Mouse (Mus musculus): ENCODE data around the gene Nras. TPM values are rescaled to one million over a fixed set of nuclear protein-coding genes. Genes with fewer than 3 reads are reported as not detected.

The Nras gene
- polyA plus RNA-seq, 1 experiment: 145 TPM

GRCm38 (mm10) chr3:103068971-103069370 lies 10.9 kb downstream of the Nras start:
- no peak overlapping the region for H3K27ac ChIP-seq (ENCODE audit: insufficient read depth, low read length)
- no peak overlapping the region for H3K9ac ChIP-seq (ENCODE audit: low read depth, poor library complexity, severe bottlenecking)
- no peak overlapping the region for H3K4me3 ChIP-seq (ENCODE audit: low read depth, low read length)
- no peaks in the 10 kb centered on the region for H3K9me3 ChIP-seq (replicated peaks; ENCODE audit: control insufficient read depth, insufficient read depth, low read length, poor library complexity, severe bottlenecking)
- H3K27me3 ChIP-seq (ENCODE audit: control insufficient read depth, insufficient read depth, low read length, poor library complexity, severe bottlenecking): no peaks in the 10 kb centered on the region
- H3K4me1 ChIP-seq (ENCODE audit: control insufficient read depth, insufficient read depth, low read length): no peaks in the 10 kb centered on the region
- TF ChIP-seq EP300 (IDR thresholded peaks at IDR 0.05; ENCODE audit: insufficient read depth, low read depth, low read length): no peak
- TF ChIP-seq CTCF (IDR thresholded peaks at IDR 0.05; ENCODE audit: low read depth, low read length): no peak
- TF ChIP-seq POLR2A (IDR thresholded peaks at IDR 0.05; ENCODE audit: insufficient read depth, low read length): no peak
- H3K36me3 ChIP-seq (ENCODE audit: control insufficient read depth, insufficient read depth, low read length, poor library complexity, severe bottlenecking): peaks cover 38% of the 10 kb centered on the region

GRCm38 (mm10) chr3:103073771-103074170 lies 15.7 kb downstream of the Nras start, which contains the start of gene Ampd1:
Gene Ampd1 (plus strand): TSS chr3:103074014.
- peaks cover 6% of the 10 kb centered on the region for H3K36me3 ChIP-seq (ENCODE audit: control insufficient read depth, insufficient read depth, low read length, poor library complexity, severe bottlenecking)
- no peak within 1 kb of the TSS for H3K9ac ChIP-seq (ENCODE audit: low read depth, poor library complexity, severe bottlenecking)
- TF ChIP-seq EP300 (IDR thresholded peaks at IDR 0.05; ENCODE audit: insufficient read depth, low read depth, low read length) (no peak), CTCF (IDR thresholded peaks at IDR 0.05; ENCODE audit: low read depth, low read length) (no peak), POLR2A (IDR thresholded peaks at IDR 0.05; ENCODE audit: insufficient read depth, low read length) (no peak)
- H3K4me1 ChIP-seq (ENCODE audit: control insufficient read depth, insufficient read depth, low read length): no peaks in the 10 kb centered on the region
- no peaks in the 10 kb centered on the region for H3K27me3 ChIP-seq (ENCODE audit: control insufficient read depth, insufficient read depth, low read length, poor library complexity, severe bottlenecking)
- H3K27ac ChIP-seq (ENCODE audit: insufficient read depth, low read length): no peak within 1 kb of the TSS
- H3K4me3 ChIP-seq (ENCODE audit: low read depth, low read length): no peak within 1 kb of the TSS
- H3K9me3 ChIP-seq (replicated peaks; ENCODE audit: control insufficient read depth, insufficient read depth, low read length, poor library complexity, severe bottlenecking): no peaks in the 10 kb centered on the region

DNA sequence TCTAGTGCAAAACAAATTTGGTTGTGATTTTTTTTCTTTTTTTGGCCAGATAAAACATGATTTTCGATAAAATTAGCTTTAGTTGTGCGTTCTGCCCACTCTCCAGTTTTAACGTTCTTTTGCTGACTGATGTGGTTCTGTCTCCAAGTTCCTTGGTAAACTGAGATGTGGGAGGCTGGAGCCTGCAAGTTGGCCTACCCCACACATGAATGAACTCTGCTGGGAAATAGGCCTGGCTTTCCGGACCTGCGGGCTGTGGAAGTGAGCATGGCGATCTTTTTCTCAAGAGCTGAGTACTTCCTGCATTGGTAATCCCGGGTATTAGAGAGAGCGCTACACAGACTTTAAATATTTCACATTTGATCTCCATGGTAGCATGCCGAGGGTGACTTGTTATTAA lies 17.8 kb downstream of the Nras start:
- Histone ChIP-seq H3K36me3 (ENCODE audit: control insufficient read depth, insufficient read depth, low read length, poor library complexity, severe bottlenecking) (no peaks in the 10 kb centered on the region), H3K9me3 (replicated peaks; ENCODE audit: control insufficient read depth, insufficient read depth, low read length, poor library complexity, severe bottlenecking) (no peaks in the 10 kb centered on the region), H3K4me3 (ENCODE audit: low read depth, low read length) (no peak overlapping the region), H3K27me3 (ENCODE audit: control insufficient read depth, insufficient read depth, low read length, poor library complexity, severe bottlenecking) (no peaks in the 10 kb centered on the region), H3K9ac (ENCODE audit: low read depth, poor library complexity, severe bottlenecking) (no peak overlapping the region), H3K27ac (ENCODE audit: insufficient read depth, low read length) (no peak overlapping the region), H3K4me1 (ENCODE audit: control insufficient read depth, insufficient read depth, low read length) (no peaks in the 10 kb centered on the region)
- no peak for TF ChIP-seq CTCF (IDR thresholded peaks at IDR 0.05; ENCODE audit: low read depth, low read length)
- TF ChIP-seq POLR2A (IDR thresholded peaks at IDR 0.05; ENCODE audit: insufficient read depth, low read length): no peak
- no peak for TF ChIP-seq EP300 (IDR thresholded peaks at IDR 0.05; ENCODE audit: insufficient read depth, low read depth, low read length)

DNA sequence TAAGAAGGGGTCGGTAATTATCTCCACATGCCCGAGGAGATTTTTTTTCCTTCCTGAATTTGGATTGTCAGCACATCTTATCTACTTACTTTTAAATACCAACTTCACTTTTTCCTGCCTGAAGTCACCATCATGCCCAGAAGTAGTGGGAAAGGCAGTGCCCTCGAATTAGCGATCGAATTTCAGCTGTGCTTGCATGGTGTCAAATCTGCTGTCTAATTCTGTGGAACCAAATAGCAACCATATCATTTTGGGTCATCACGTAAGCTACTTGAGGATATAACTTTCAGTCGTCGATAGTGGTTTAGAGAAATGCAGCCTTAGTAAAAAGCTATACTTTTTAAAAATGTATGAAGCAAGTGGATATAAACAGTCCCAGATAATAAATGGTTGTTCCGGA lies 18.4 kb downstream of the Nras start:
- no peak for TF ChIP-seq POLR2A (IDR thresholded peaks at IDR 0.05; ENCODE audit: insufficient read depth, low read length)
- no peak for TF ChIP-seq EP300 (IDR thresholded peaks at IDR 0.05; ENCODE audit: insufficient read depth, low read depth, low read length)
- no peak for TF ChIP-seq CTCF (IDR thresholded peaks at IDR 0.05; ENCODE audit: low read depth, low read length)
- Histone ChIP-seq H3K9me3 (replicated peaks; ENCODE audit: control insufficient read depth, insufficient read depth, low read length, poor library complexity, severe bottlenecking) (no peaks in the 10 kb centered on the region), H3K27me3 (ENCODE audit: control insufficient read depth, insufficient read depth, low read length, poor library complexity, severe bottlenecking) (no peaks in the 10 kb centered on the region), H3K9ac (ENCODE audit: low read depth, poor library complexity, severe bottlenecking) (no peak overlapping the region), H3K36me3 (ENCODE audit: control insufficient read depth, insufficient read depth, low read length, poor library complexity, severe bottlenecking) (no peaks in the 10 kb centered on the region), H3K4me1 (ENCODE audit: control insufficient read depth, insufficient read depth, low read length) (no peaks in the 10 kb centered on the region), H3K4me3 (ENCODE audit: low read depth, low read length) (no peak overlapping the region), H3K27ac (ENCODE audit: insufficient read depth, low read length) (no peak overlapping the region)

- TF ChIP-seq POLR2A (IDR thresholded peaks at IDR 0.05; ENCODE audit: insufficient read depth, low read length) (no peak), CTCF (IDR thresholded peaks at IDR 0.05; ENCODE audit: low read depth, low read length) (no peak), EP300 (IDR thresholded peaks at IDR 0.05; ENCODE audit: insufficient read depth, low read depth, low read length) (no peak)
- no peak overlapping the region for H3K9ac ChIP-seq (ENCODE audit: low read depth, poor library complexity, severe bottlenecking)
- H3K9me3 ChIP-seq (replicated peaks; ENCODE audit: control insufficient read depth, insufficient read depth, low read length, poor library complexity, severe bottlenecking): no peaks in the 10 kb centered on the region
- no peak overlapping the region for H3K27ac ChIP-seq (ENCODE audit: insufficient read depth, low read length)
- peaks cover under 1% of the 10 kb centered on the region for H3K4me1 ChIP-seq (ENCODE audit: control insufficient read depth, insufficient read depth, low read length)
- no peaks in the 10 kb centered on the region for H3K27me3 ChIP-seq (ENCODE audit: control insufficient read depth, insufficient read depth, low read length, poor library complexity, severe bottlenecking)
- no peak overlapping the region for H3K4me3 ChIP-seq (ENCODE audit: low read depth, low read length)
- H3K36me3 ChIP-seq (ENCODE audit: control insufficient read depth, insufficient read depth, low read length, poor library complexity, severe bottlenecking): no peaks in the 10 kb centered on the region
These were observed 21.2 kb downstream of the Nras start for GRCm38 (mm10) chr3:103079301-103079700.

DNA sequence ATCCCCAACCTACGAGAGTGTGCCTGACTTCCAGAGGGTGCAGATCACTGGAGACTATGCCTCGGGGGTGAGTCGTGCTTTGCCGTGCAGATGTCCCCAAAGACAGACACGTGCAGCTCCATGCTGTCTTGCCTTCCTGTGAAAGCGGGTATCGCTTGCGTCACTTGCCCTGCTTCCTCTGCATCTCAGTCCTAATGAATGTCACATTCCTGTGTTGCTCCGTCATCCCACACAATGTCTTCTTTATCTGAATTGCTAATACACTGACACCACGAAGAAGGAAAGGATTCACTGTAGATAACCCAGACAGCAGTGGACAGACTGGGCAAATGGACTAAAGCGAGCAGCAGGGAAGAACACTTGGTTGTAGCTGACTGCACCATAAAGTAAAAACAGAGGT lies 23.0 kb downstream of the Nras start:
- H3K9ac ChIP-seq (ENCODE audit: low read depth, poor library complexity, severe bottlenecking): no peak overlapping the region
- TF ChIP-seq CTCF (IDR thresholded peaks at IDR 0.05; ENCODE audit: low read depth, low read length) (no peak), POLR2A (IDR thresholded peaks at IDR 0.05; ENCODE audit: insufficient read depth, low read length) (no peak), EP300 (IDR thresholded peaks at IDR 0.05; ENCODE audit: insufficient read depth, low read depth, low read length) (no peak)
- no peak overlapping the region for H3K4me3 ChIP-seq (ENCODE audit: low read depth, low read length)
- H3K27me3 ChIP-seq (ENCODE audit: control insufficient read depth, insufficient read depth, low read length, poor library complexity, severe bottlenecking): no peaks in the 10 kb centered on the region
- no peaks in the 10 kb centered on the region for H3K36me3 ChIP-seq (ENCODE audit: control insufficient read depth, insufficient read depth, low read length, poor library complexity, severe bottlenecking)
- H3K4me1 ChIP-seq (ENCODE audit: control insufficient read depth, insufficient read depth, low read length): peaks cover 6% of the 10 kb centered on the region
- H3K27ac ChIP-seq (ENCODE audit: insufficient read depth, low read length): no peak overlapping the region
- H3K9me3 ChIP-seq (replicated peaks; ENCODE audit: control insufficient read depth, insufficient read depth, low read length, poor library complexity, severe bottlenecking): no peaks in the 10 kb centered on the region

All from ES-Bruce4 (cell line).